Mouse (Mus musculus) left cerebral cortex, adult 2 months (tissue): ENCODE measurements around the gene Pitpna. TPM values are rescaled to one million over a fixed set of nuclear protein-coding genes. Genes with fewer than 3 reads are reported as not detected.
A peak's percentile ranks its signal among the peaks of the same experiment; 100 is the strongest.

Source experiments
- DNase-seq, 2 experiments: peaks; one replicate each; pipeline ENCODE4 v3.0.0; 2021 to 2022; ENCODE audit warnings: low spot score in 2 of 2, mixed read lengths in 1 of 2; ENCODE audit errors: extremely low spot score in 1 of 2
- H3K27ac ChIP-seq: fragments of 200-600 bp; 2 replicates; pipeline ENCODE4 v1.8.1; 2022
- H3K4me3 ChIP-seq: fragments of 200-600 bp; 2 replicates; pipeline ENCODE4 v1.8.1; 2022
- CTCF ChIP-seq: fragments of 200-600 bp; IDR thresholded peaks from 2 replicates; pipeline ENCODE4 v1.8.1; 2022; ENCODE audit warnings: antibody characterized with exemption, mild to moderate bottlenecking, moderate library complexity
- intact Hi-C: fragments of 180-260 bp; cut with DNase I; formaldehyde crosslinking; loops from one replicate; pipeline ENCODE4 v1.15.1; 2025
- total RNA-seq, 2 experiments: library from RNA; stranded (reverse); gene quantifications; 2 replicates each; pipeline ENCODE4 v1.2.3; 2021

Gene Pitpna
- total RNA-seq, 2 experiments from 2014 or later = 329 to 332 TPM

DNA sequence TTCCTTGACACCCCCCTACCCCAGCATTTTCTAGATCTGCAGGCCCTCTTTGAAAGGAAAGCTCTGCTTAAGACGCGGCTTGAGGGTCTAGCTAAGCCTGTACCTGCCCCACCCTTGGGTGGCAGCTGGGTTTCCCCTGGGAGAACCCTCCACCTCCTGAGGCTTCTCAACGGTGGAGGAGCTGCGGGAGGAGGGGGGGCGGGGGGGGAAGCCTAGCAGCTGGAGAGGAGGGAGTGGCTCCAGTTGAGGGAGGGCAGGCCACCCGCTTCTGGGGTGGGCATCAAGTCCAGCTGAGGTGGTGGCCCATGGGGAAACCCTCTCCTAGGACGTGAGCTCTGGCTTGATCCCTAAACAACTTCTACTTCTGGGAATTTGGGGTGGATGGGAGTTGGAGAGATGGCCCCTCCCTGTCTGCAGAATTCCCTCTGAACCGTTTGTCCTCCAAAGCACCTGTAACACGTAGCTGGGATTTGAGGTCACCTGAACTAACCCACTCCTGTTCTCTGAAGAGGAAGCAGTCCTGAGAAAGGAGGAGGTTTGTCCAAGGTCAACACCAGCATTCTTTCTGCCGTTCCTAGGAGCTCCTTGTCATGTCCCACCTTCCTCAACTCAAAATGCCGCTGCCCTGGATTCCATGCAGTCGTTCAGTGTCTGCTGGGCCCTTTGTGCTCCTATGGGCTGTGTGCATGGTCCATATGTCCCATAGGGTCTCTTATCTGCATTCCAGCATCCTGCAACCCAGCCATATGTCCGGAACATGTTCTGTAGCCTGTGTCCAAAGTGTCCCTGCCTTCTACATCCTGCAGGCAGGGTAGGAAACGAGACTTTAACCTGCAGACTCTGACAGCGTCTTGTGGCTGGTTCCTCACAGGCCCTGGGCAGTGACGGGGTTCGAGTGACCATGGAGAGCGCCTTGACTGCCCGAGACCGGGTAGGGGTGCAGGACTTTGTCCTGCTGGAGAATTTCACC, 69.0 kb downstream of the Pitpna start:
- DNase-seq = no peak
- Histone ChIP-seq H3K4me3 (peak overlapping the region; percentile 86), H3K27ac (no peak overlapping the region; the same call in 1 of the 2 replicates)
- intact Hi-C loops = no loop called here
- TF ChIP-seq CTCF = no peak

DNA sequence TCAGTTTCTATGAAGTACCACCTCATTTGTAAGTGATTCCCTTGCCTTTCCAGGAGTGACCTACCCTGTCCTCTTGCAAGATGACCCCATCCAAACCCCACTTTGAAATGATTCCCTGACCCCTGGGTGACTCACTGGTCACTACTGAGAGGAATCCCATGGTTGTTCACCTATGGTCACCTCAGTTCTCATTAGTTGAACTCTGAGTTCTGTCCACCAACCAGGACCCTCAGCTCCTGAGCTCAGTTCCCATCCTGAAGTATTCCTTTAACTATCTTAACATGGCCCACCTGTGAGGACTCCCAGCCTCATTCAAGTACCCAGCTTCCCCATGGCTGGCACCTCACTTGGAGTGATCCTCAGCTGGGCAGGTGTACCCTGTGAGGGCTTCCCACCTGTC, 69.9 kb downstream of the Pitpna start:
- no peak for DNase-seq
- no peak overlapping the region for H3K27ac ChIP-seq
- intact Hi-C loops = no loop called here
- TF ChIP-seq CTCF = no peak
- no peak overlapping the region for H3K4me3 ChIP-seq

DNA sequence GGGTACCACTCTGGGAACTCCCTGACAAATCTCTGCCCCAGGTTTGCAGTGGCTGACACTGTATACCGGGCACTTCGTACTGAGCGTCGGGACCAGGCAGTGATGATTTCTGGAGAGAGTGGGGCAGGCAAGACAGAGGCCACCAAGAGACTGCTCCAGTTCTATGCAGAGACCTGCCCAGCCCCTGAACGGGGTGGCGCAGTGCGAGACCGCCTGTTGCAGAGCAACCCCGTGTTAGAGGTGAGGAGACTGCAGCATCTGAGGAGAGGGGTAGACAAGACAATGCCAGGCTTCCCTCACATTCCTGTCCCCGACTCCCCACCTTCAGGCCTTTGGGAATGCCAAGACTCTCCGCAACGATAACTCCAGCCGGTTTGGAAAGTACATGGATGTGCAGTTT, 70.4 kb downstream of the Pitpna start:
- intact Hi-C loops = no loop called here
- Histone ChIP-seq H3K4me3 (no peak overlapping the region), H3K27ac (no peak overlapping the region)
- DNase-seq = no peak
- TF ChIP-seq CTCF = no peak

DNA sequence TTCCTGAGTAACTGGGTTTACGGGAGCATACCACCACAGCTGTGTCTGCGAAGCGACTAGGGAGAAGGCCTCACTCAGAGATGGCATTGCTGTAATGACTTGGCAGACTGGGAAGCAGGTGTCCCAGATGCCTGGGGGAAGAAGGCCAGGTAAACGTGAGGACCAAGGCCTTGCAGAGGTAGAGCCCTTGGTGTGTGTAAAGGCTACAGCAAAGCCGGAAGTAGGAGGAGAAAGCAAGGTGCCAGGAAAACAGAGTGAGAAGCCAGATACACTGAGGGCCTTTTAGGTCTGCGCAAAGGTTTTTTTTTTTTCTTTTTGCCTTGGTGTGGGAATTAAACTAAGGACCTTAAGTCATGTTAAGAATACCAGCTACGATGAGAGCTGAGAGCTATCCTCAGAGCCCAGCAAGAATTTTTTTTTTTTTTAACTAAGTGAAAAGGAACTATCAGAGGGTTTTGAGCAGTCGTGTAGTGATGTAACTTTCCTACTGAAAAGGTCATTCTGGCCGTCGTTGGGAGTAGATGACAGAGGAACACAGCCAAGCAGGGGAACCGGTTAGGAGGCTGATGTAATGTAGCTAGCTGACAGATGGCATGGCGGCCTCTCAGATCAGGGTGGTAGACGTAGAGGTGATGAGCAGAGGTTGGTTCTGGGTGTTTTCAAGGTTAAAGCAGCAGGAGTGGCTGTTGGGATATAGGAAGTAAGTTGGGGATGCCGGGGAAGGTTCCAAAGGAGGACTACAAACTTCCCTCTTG, 71.3 kb downstream of the Pitpna start:
- DNase-seq = no peak
- Histone ChIP-seq H3K4me3 (no peak overlapping the region), H3K27ac (no peak overlapping the region)
- TF ChIP-seq CTCF = no peak
- intact Hi-C loops = no loop called here

DNA sequence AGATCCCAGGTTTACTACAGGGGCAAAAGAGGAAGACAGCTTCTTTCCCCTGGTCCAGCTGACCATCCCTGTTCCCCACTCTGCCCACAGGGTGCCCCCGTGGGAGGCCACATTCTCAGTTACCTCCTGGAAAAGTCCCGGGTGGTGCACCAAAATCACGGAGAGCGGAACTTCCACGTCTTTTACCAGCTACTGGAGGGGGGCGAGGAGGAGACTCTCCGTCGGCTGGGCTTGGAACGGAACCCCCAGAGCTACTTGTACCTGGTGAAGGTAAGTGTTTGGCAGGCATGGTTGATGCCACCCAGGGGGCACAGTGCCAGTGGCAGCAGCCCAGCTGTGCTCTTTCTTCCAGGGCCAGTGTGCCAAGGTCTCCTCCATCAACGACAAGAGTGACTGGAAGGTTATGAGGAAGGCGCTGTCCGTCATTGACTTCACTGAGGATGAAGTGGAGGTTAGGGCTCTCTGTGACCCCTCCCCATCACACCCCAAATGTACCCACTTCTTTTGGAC, 72.2 kb downstream of the Pitpna start:
- H3K27ac ChIP-seq = no peak overlapping the region
- intact Hi-C loops = no loop called here

DNA sequence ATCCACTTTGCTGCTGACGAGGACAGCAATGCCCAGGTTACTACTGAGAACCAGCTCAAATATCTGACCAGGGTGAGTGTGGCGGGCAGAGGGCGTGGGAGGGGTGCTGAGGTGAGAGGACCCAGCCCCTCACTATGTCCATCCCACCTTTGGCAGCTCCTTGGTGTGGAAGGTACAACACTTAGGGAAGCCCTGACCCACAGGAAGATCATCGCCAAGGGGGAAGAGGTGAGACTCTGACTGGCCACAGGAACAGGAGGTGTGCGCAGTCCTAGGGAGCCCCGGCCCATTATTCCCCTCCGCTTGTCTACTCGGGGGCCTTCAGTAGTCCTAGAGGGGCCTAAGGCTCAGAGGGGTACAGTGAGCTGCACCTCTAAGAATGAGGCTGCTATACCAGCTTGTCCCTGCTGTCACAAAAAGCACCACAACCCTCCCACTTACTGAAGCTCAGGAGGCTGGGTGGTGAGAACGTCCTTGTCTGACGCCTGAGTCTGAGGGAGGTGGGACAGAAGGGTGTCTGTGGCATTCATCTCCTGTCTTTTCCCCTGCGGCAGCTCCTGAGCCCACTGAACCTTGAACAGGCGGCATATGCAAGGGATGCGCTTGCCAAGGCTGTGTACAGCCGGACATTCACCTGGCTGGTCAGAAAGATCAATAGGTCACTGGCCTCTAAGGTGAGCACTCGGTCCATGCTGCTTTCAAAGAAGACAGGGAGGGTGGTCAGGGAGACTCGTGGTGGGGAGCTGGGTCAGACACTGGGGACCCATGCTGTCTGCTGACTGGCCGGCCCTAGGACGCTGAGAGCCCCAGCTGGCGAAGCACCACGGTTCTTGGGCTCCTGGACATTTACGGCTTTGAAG, 73.3 kb downstream of the Pitpna start:
- intact Hi-C loops = no loop called here
- DNase-seq = no peak
- Histone ChIP-seq H3K4me3 (no peak overlapping the region), H3K27ac (no peak overlapping the region)
- TF ChIP-seq CTCF = no peak

More for the DNA sequence above, 72.2 kb downstream of the Pitpna start:
- no peak for TF ChIP-seq CTCF
- no peak for DNase-seq
- no peak overlapping the region for H3K4me3 ChIP-seq

DNA sequence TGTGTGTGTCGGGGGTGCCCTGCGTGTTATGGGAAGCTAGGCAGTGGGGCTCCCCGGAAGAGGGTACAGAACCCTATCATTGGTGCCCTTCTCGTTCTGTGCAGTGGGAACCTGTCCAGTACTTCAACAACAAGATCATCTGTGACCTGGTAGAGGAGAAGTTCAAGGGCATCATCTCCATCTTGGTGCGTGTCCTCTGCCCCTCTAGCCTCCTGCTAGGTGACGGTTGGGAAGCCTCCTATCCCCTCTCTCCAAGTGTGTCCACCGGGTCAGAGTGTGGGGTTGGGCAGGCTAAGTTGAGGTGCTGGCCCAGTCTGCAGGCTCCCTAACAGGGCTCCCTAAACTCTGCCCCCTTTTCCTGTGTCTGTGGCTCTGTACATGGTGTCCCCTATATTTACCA, 74.2 kb downstream of the Pitpna start:
- DNase-seq = no peak
- Histone ChIP-seq H3K27ac (no peak overlapping the region), H3K4me3 (no peak overlapping the region)
- TF ChIP-seq CTCF = no peak
- intact Hi-C loops = no loop called here

DNA sequence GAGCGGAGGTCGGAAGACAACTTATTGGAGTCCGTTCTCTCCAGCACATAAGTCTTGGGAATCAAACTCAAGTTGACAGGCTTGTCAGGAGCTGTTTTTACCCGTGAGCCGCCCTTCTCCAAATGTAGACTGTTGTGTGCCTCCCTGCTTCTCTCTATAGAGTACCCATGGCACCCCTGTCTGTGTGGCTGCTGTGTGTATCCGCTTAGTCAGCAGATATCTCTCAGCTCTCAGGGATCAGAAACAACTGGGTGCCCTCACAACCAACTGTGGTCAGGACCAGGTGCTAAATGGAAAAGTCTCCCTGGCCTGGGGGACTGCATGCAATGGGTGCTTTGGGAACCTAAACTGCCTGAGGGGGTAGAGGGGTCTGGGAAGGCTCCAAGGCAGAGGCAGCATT, 78.4 kb downstream of the Pitpna start:
- no peak overlapping the region for H3K27ac ChIP-seq
- TF ChIP-seq CTCF = no peak
- intact Hi-C loops = no loop called here
- no peak overlapping the region for H3K4me3 ChIP-seq
- no peak for DNase-seq

DNA sequence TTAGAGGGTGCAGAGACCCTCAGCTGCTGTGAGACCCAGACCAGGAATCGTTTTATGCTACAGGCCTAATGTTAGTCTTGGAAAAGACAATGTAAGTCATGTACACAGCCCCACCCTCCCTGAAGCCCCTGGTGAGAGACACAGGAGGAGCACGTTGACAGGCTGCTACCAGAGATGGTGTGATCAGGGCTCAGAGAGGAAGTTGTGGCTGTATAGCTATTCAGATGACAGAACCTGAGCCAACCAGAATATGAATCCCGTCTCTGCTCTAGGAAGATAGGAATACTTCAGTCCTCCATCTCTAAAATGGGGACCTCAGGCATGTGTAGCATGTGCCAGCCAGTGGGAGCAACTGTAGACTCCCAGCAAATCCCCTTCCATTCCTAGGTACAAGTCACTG, 80.7 kb downstream of the Pitpna start:
- no peak for TF ChIP-seq CTCF
- intact Hi-C loops = no loop called here
- Histone ChIP-seq H3K4me3 (no peak overlapping the region), H3K27ac (no peak overlapping the region)
- DNase-seq = no peak

DNA sequence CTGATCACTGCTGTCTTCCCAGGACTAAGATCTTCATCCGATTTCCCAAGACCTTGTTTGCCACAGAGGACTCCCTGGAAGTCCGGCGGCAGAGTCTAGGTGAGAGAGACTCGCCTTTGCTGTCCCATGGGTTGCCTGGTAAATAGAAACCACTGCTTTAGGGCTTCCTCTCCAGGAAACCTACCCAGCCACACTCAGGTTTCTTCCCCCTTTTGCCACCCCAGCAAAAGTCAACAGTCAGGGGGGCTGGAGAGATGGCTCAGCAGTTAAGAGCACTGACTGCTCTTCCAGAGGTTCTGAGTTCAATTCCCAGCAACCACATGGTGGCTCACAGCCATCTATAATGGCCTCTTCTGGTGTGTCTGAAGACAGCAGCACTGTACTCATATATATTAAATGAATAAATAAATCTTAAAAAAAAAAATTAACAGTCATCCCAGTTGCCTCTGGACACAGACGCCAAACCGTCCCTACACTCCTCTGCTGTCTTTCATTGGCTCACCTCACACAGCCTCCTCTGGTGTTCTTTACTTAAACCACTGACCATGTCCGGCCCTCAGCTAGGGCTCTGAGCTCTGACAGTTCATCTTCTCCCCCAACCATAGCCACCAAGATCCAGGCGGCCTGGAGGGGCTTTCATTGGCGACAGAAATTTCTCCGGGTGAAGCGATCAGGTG, 81.4 kb downstream of the Pitpna start:
- no peak for TF ChIP-seq CTCF
- Histone ChIP-seq H3K27ac (no peak overlapping the region), H3K4me3 (no peak overlapping the region)
- DNase-seq = no peak
- intact Hi-C loops = no loop called here

DNA sequence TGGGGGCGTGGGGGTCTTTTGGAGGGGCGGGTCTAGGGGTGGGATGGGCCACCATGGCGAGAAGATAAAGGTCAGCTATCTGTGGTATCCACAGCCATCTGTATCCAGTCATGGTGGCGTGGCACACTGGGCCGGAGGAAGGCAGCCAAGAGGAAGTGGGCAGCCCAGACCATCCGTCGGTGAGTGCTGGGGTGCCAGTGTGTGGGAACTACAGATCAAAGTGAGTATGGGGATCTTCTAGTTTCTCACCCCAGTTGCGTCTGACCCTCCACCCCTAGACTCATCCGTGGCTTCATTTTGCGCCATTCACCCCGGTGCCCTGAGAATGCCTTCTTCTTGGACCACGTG, 81.9 kb downstream of the Pitpna start:
- Histone ChIP-seq H3K4me3 (no peak overlapping the region), H3K27ac (no peak overlapping the region)
- no peak for TF ChIP-seq CTCF
- no peak for DNase-seq
- intact Hi-C loops = no loop called here
